In genomic region chr2:172939639-172940002, GRCm38 (mm10) we compare ENCODE assay signal across 8 mouse cellular contexts. TPM values are rescaled to one million over a fixed set of nuclear protein-coding genes. Genes with fewer than 3 reads are reported as not detected.
A peak's percentile ranks its signal among the peaks of the same experiment; 100 is the strongest.
DNase-seq lines count a peak whose midpoint lies in the region; ATAC-seq lines count a peak whose summit lies in the region.

No protein-coding gene starts in this region.

- peak overlapping the region; percentile 64 for H3K9ac ChIP-seq in lung, embryonic 15.5 days
- H3K9ac ChIP-seq in forebrain, embryonic 13.5 days: peak overlapping the region; percentile 59
- peak overlapping the region; percentile 33 for H3K9ac ChIP-seq in neural tube, embryonic 15.5 days (replicated peaks)

- peaks cover 63% of the 10 kb centered on the region for H3K4me1 ChIP-seq in lung, embryonic 15.5 days
- H3K4me1 ChIP-seq in forebrain, embryonic 13.5 days: peaks cover 55% of the 10 kb centered on the region
- H3K4me1 ChIP-seq in limb, embryonic 10.5 days: peaks cover 90% of the 10 kb centered on the region
- H3K4me1 ChIP-seq in neural tube, embryonic 15.5 days: peaks cover 57% of the 10 kb centered on the region

- H3K27ac ChIP-seq in lung, embryonic 15.5 days: peak overlapping the region; percentile 88
- peak overlapping the region; percentile 35 for H3K27ac ChIP-seq in forebrain, embryonic 13.5 days
- H3K27ac ChIP-seq in limb, embryonic 10.5 days: peak overlapping the region; percentile 91
- peak overlapping the region; percentile 48 for H3K27ac ChIP-seq in neural tube, embryonic 15.5 days (replicated peaks)

- peak; percentile 4; the same call in 1 of the 2 replicates for ATAC-seq in lung, embryonic 15.5 days (ENCODE audit: borderline replicate concordance, extremely low read depth, low FRiP score, low TSS enrichment)
- ATAC-seq in forebrain, embryonic 13.5 days: no peak
- ATAC-seq in neural tube, embryonic 15.5 days (ENCODE audit: low FRiP score): 0 out of 2 replicates have a peak, but pooled peaks have one; percentile 12

- H3K4me2 ChIP-seq in lung, embryonic 15.5 days: peak overlapping the region; percentile 100
- H3K4me2 ChIP-seq in forebrain, embryonic 13.5 days: peak overlapping the region; percentile 92
- peak overlapping the region; percentile 85 for H3K4me2 ChIP-seq in neural tube, embryonic 15.5 days

- H3K4me3 ChIP-seq in lung, embryonic 15.5 days: peak overlapping the region; percentile 69
- H3K4me3 ChIP-seq in forebrain, embryonic 13.5 days: peak overlapping the region; percentile 45
- H3K4me3 ChIP-seq in limb, embryonic 10.5 days: peak overlapping the region; percentile 72
- peak overlapping the region; percentile 45 for H3K4me3 ChIP-seq in neural tube, embryonic 15.5 days (replicated peaks)

- H3K27me3 ChIP-seq in lung, embryonic 15.5 days: peaks cover 63% of the 10 kb centered on the region
- peaks cover 88% of the 10 kb centered on the region for H3K27me3 ChIP-seq in forebrain, embryonic 13.5 days
- peaks cover 64% of the 10 kb centered on the region for H3K27me3 ChIP-seq in limb, embryonic 10.5 days (ENCODE audit: low read depth, poor library complexity, severe bottlenecking)
- H3K27me3 ChIP-seq in neural tube, embryonic 15.5 days (replicated peaks): peaks cover 84% of the 10 kb centered on the region

- H3K36me3 ChIP-seq in lung, embryonic 15.5 days: no peaks in the 10 kb centered on the region
- H3K36me3 ChIP-seq in forebrain, embryonic 13.5 days (ENCODE audit: poor library complexity, severe bottlenecking): no peaks in the 10 kb centered on the region
- H3K36me3 ChIP-seq in limb, embryonic 10.5 days: no peaks in the 10 kb centered on the region
- no peaks in the 10 kb centered on the region for H3K36me3 ChIP-seq in neural tube, embryonic 15.5 days

- H3K9me3 ChIP-seq in lung, embryonic 15.5 days: no peaks in the 10 kb centered on the region
- H3K9me3 ChIP-seq in forebrain, embryonic 13.5 days (replicated peaks): no peaks in the 10 kb centered on the region
- H3K9me3 ChIP-seq in limb, embryonic 10.5 days (replicated peaks): no peaks in the 10 kb centered on the region
- H3K9me3 ChIP-seq in neural tube, embryonic 15.5 days (replicated peaks): no peaks in the 10 kb centered on the region

- DNase-seq in lung, postnatal 25 days (ENCODE audit: low spot score): no peak
- peak; percentile 76 for DNase-seq in limb, embryonic 10.5 days (ENCODE audit: low spot score)
- DNase-seq in cerebellum, postnatal 10 days: no peak
- no peak for DNase-seq in cerebellum, adult 11 months
- no peak for DNase-seq in ovary, postnatal 10 days (ENCODE audit: low spot score)

- under 1% methylated on average over 24 of the region's 26 CpGs for WGBS in lung, embryonic 15.5 days
- WGBS in forebrain, embryonic 13.5 days: under 1% methylated on average over 26 of the region's 26 CpGs
- WGBS in limb, embryonic 10.5 days: under 1% methylated on average over 26 of the region's 26 CpGs
- under 1% methylated on average over 26 of the region's 26 CpGs for WGBS in neural tube, embryonic 15.5 days

RNA-seq across cellular contexts. Expression of gene Bmp7, which starts 0.5 kb away (rescaled TPM):
- polyA plus RNA-seq in lung, embryonic 15.5 days (2015; fragmentation: Nextera tagmentation; extraction: Ambion mirVana): 6.7 and 7.8 TPM in 2 replicates
- 6.9 and 7.2 TPM in 2 replicates for polyA plus RNA-seq in forebrain, embryonic 13.5 days (2015; fragmentation: Nextera tagmentation; extraction: Ambion mirVana)
- polyA plus RNA-seq in limb, embryonic 10.5 days (2016; fragmentation: Nextera tagmentation; extraction: Ambion mirVana): 31.3 and 39.5 TPM in 2 replicates
- 13.4 and 13.7 TPM in 2 replicates for polyA plus RNA-seq in neural tube, embryonic 15.5 days (2015; fragmentation: Nextera tagmentation; extraction: Ambion mirVana)

RNA-seq across cellular contexts. Expression of gene Spo11, which starts 37.9 kb away (rescaled TPM):
- polyA plus RNA-seq in lung, embryonic 15.5 days (2015; fragmentation: Nextera tagmentation; extraction: Ambion mirVana): 0.06 and 0.22 TPM in 2 replicates
- polyA plus RNA-seq in forebrain, embryonic 13.5 days (2015; fragmentation: Nextera tagmentation; extraction: Ambion mirVana): 0.13 and 0.45 TPM in 2 replicates
- 0.36 and 0.79 TPM in 2 replicates for polyA plus RNA-seq in limb, embryonic 10.5 days (2016; fragmentation: Nextera tagmentation; extraction: Ambion mirVana)
- 0.44 and 1.1 TPM in 2 replicates for polyA plus RNA-seq in neural tube, embryonic 15.5 days (2015; fragmentation: Nextera tagmentation; extraction: Ambion mirVana)

Comparison
In these comparisons a context has a peak if more than half of its experiments do, and no peak if none do; other contexts are left out.
1. H3K27ac ChIP-seq: peak in every context shown above with its lines; median percentile 91 in limb, embryonic 10.5 days; 88 in lung, embryonic 15.5 days; 48 in neural tube, embryonic 15.5 days; 35 in forebrain, embryonic 13.5 days.